Mouse (Mus musculus) E14TG2a.4 (cell line): Measurements from ENCODE around the gene Foxi3.

Source experiments
- H3K27me3 ChIP-seq: 2 replicates; pipeline ENCODE4 v1.6.1; 2014; ENCODE audit warnings: low read length, control low read depth; ENCODE audit not compliant: insufficient read depth
- H3K36me3 ChIP-seq: 2 replicates; pipeline ENCODE4 v1.6.1; 2014; ENCODE audit warnings: low read length, control low read depth; ENCODE audit not compliant: insufficient read depth
- H3K4me1 ChIP-seq: replicated peaks from 2 replicates; pipeline ENCODE4 v1.6.1; 2014; ENCODE audit warnings: low read depth, low read length, control low read depth
- H3K4me3 ChIP-seq: replicated peaks from 2 replicates; pipeline ENCODE4 v1.5.1; 2014; ENCODE audit warnings: mild to moderate bottlenecking, low read length
- H3K9me3 ChIP-seq: 2 replicates; pipeline ENCODE4 v1.6.1; 2014; ENCODE audit warnings: low read length, control low read depth
- CTCF ChIP-seq: conservative IDR thresholded peaks from 2 replicates; pipeline ENCODE4 v1.5.1; 2014; ENCODE audit warnings: low read length
- NANOG ChIP-seq: IDR thresholded peaks from 2 replicates; pipeline ENCODE4 v1.6.1; 2014; ENCODE audit warnings: borderline replicate concordance, low read length, mixed read lengths
- POU5F1 ChIP-seq: IDR thresholded peaks from 2 replicates; pipeline ENCODE4 v1.6.1; 2014; ENCODE audit warnings: low read length, borderline replicate concordance

The Foxi3 gene

GRCm38 (mm10) chr6:70956285-70956912, at the start of gene Foxi3:
Gene Foxi3, plus strand, starts transcription at chr6:70956531.
- Histone ChIP-seq H3K4me1 (peaks cover 30% of the 10 kb centered on the region), H3K27me3 (peaks cover 92% of the 10 kb centered on the region), H3K9me3 (no peaks in the 10 kb centered on the region), H3K4me3 (peak within 1 kb of the TSS; percentile 83), H3K36me3 (peaks cover 8% of the 10 kb centered on the region; the same call in 1 of the 2 replicates)
- TF ChIP-seq CTCF, result no peak
- TF ChIP-seq NANOG, result no peak
- TF ChIP-seq POU5F1, result no peak

- Histone ChIP-seq H3K4me3 (no peak overlapping the region), H3K36me3 (peaks cover 16% of the 10 kb centered on the region), H3K4me1 (peaks cover 20% of the 10 kb centered on the region), H3K9me3 (no peaks in the 10 kb centered on the region), H3K27me3 (peaks cover 25% of the 10 kb centered on the region)
- TF ChIP-seq CTCF (no peak), NANOG (no peak), POU5F1 (no peak)
Observed at GRCm38 (mm10) chr6:70909572-70909971, 46.8 kb upstream of the Foxi3 start.

GRCm38 (mm10) chr6:70910285-70910684, 46.0 kb upstream of the Foxi3 start:
- Histone ChIP-seq H3K9me3 (no peaks in the 10 kb centered on the region), H3K36me3 (peaks cover 13% of the 10 kb centered on the region), H3K4me3 (no peak overlapping the region), H3K4me1 (peaks cover 20% of the 10 kb centered on the region), H3K27me3 (peaks cover 25% of the 10 kb centered on the region)
- TF ChIP-seq NANOG, result no peak
- no peak for TF ChIP-seq POU5F1
- no peak for TF ChIP-seq CTCF

GRCm38 (mm10) chr6:70911668-70912395, 44.5 kb upstream of the Foxi3 start:
- Histone ChIP-seq H3K9me3 (no peaks in the 10 kb centered on the region), H3K4me3 (peak overlapping the region; percentile 57), H3K27me3 (peaks cover 25% of the 10 kb centered on the region), H3K36me3 (no peaks in the 10 kb centered on the region), H3K4me1 (peaks cover 20% of the 10 kb centered on the region)
- TF ChIP-seq POU5F1, result no peak
- no peak for TF ChIP-seq NANOG
- no peak for TF ChIP-seq CTCF

- Histone ChIP-seq H3K27me3 (peaks cover 25% of the 10 kb centered on the region), H3K36me3 (no peaks in the 10 kb centered on the region), H3K9me3 (no peaks in the 10 kb centered on the region), H3K4me1 (peaks cover 20% of the 10 kb centered on the region), H3K4me3 (peak overlapping the region; percentile 57; the same call in 1 of the 2 replicates)
- TF ChIP-seq POU5F1 (no peak), CTCF (no peak), NANOG (no peak)
Observed at GRCm38 (mm10) chr6:70912396-70912765, 44.0 kb upstream of the Foxi3 start.

GRCm38 (mm10) chr6:70918827-70919226, 37.5 kb upstream of the Foxi3 start, which contains the start of gene Tex37:
Gene Tex37, minus strand, starts transcription at chr6:70918927.
- Histone ChIP-seq H3K4me3 (no peak within 1 kb of the TSS), H3K36me3 (no peaks in the 10 kb centered on the region), H3K27me3 (peaks cover 30% of the 10 kb centered on the region), H3K9me3 (no peaks in the 10 kb centered on the region), H3K4me1 (peaks cover 10% of the 10 kb centered on the region)
- TF ChIP-seq NANOG (no peak), CTCF (no peak), POU5F1 (no peak)

GRCm38 (mm10) chr6:70921274-70922074, 34.9 kb upstream of the Foxi3 start:
- peaks cover 29% of the 10 kb centered on the region for H3K27me3 ChIP-seq
- H3K4me3 ChIP-seq, result peak overlapping the region; percentile 21; the same call in 1 of the 2 replicates
- H3K4me1 ChIP-seq, result peaks cover 10% of the 10 kb centered on the region
- H3K9me3 ChIP-seq, result no peaks in the 10 kb centered on the region
- TF ChIP-seq CTCF, result peak; percentile 91
- TF ChIP-seq POU5F1, result no peak
- no peaks in the 10 kb centered on the region for H3K36me3 ChIP-seq

GRCm38 (mm10) chr6:70931801-70932200, 24.5 kb upstream of the Foxi3 start:
- Histone ChIP-seq H3K9me3 (no peaks in the 10 kb centered on the region), H3K4me3 (no peak overlapping the region), H3K27me3 (peaks cover 13% of the 10 kb centered on the region), H3K36me3 (no peaks in the 10 kb centered on the region), H3K4me1 (no peaks in the 10 kb centered on the region)
- no peak for TF ChIP-seq NANOG
- TF ChIP-seq CTCF, result peak; percentile 14; the same call in 1 of the 2 replicates
